Mouse (Mus musculus) heart, postnatal 0 days (tissue): ENCODE results near the gene Pkp1.

Experiments used
- CTCF ChIP-seq: IDR thresholded peaks from 2 replicates; pipeline ENCODE4 v1.5.1; 2016; ENCODE audit warnings: antibody characterized with exemption, control low read depth, low read depth
- EP300 ChIP-seq: IDR thresholded peaks from 2 replicates; pipeline ENCODE4 v1.6.1; 2016; ENCODE audit warnings: antibody characterized with exemption, low read depth

GRCm38 (mm10) chr1:135933704-135934293, 14.8 kb upstream of the Pkp1 start:
- no peak for TF ChIP-seq EP300
- no peak for TF ChIP-seq CTCF
